Mouse (Mus musculus): ENCODE measurements at regions not wholly inside any gene's neighbourhood (a gene's known extent, or its start where the extent isn't known, plus 50 kb on each side); places are given as distances from the start of the nearest gene placed in this dataset.
"Not testable (repeated sequence)": the region's sequence is repeated elsewhere in the genome, so short reads cannot be mapped to it uniquely, and the experiment has no call there.

DNA sequence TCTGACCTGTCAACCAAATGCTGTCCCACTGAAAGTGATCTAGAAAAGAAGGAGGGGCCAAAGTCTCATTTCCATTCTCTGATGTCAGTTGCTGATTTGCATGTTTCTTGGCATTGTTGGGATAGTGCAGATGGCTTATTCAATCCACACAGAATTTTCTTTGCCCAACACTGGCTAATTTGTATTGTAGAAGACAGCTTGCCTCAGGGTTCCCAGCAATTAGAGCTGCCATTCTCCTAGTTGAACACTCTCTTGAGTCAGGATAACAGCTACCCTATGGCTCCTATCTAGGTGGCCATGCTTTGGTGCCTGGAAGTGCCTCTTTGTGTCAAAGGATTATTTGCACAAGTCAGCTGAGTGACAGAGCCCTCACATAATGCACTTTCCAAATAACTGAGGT, 569.0 kb downstream of the Lrriq3 start:
- no peak for ATAC-seq (ENCODE audit: insufficient number of reproducible peaks, low FRiP score, low TSS enrichment)

DNA sequence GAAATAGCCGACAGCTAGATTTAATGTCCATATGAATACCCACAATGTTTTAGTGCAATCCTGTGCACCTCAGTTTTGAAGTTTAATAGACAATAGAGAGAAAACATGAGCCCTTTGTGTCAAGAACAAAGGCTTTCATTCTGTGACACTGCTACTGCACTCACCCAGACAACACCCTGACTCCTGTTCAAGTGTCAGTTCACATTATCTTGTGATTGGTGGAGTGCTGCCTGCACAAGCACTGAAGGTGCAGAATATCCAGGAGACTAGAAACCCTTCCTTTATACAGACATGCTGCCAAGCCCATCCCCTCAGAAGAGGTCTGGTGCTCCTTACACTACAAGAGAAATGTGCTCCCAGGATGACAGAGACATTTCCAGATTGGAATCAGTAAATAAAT, 579.3 kb downstream of the Lrriq3 start:
- ATAC-seq (ENCODE audit: insufficient number of reproducible peaks, low FRiP score, low TSS enrichment): no peak

DNA sequence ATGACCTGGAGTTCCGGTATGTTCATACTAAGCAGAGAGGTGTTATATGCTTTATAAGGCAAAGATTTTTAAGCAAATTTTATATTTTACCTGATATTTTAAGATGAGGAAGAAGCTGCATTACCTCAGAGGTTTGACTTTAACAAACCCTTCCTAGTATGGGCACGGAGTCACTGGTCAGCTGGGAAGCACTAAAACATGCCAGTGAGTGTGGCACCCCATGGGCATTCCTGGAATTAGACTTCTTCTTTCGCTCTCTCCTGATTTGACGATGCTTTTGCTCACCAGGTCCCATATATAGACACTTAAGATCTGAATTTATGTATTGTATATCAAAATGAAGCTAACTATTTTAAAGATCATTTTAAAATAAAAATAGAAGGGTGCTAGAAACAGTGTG, 587.0 kb downstream of the Lrriq3 start:
- ATAC-seq (ENCODE audit: insufficient number of reproducible peaks, low FRiP score, low TSS enrichment): peak; percentile 72; the same call in 1 of the 2 replicates

DNA sequence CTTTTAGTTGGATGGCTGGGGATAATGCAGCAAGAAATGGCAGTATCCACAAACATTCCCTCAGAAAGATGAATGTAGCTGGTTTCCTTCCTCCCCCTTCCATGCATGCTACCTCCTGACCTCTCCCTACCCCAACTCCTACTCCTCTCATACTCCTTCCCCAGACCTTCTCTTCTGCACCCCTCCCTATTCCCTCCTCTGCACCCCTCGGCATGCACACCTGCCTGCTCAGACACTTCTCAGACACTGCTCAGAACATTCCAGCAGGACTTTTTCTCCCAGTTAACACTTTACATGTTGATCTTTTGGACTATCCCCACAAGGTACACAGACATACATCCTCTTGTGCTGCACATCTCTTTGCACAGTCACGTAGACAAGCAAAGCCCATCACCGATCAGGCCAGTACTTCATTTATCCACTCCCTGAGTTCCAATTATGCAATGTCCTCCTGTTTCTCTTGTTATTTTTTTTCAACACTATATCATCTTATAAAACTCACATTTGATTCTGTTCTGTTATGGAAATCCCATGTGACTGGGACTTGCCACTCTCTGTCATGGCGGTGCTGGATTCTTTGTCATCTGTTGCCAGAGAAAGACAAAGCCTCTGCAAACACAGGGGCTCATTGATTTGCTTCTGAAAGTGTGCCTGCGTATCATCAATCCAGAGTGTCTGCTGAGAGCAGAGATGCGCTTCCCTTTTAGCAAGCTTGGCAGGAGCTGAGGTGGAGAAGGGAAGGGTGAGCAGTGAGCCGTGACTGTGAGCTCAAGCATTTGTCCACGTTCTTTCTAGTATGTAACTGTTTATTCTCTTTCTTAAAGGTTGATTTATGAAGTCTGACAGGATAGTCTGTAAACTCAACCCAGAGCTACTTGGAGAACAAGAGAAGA, 589.9 kb downstream of the Lrriq3 start:
- ATAC-seq (ENCODE audit: insufficient number of reproducible peaks, low FRiP score, low TSS enrichment): no peak

DNA sequence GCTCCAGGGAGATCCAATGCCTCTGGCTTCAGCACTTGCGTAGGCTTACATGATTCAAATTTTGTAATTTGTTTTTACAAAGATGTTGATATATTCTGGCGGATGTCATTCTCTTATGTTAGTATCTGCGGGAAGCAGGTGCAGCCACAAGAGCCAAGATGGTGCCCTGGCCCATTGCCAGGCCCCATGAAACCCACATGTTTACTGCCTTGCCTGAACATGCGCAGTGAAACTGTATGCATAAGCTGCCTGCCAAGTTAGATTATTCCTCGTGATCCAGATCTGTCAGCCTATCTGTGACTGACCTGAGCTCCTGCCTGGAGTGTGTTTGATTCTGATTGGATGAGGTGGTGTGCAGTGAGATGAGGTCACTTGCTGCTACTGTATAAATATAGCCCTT, 595.1 kb downstream of the Lrriq3 start:
- no peak for ATAC-seq (ENCODE audit: insufficient number of reproducible peaks, low FRiP score, low TSS enrichment)

DNA sequence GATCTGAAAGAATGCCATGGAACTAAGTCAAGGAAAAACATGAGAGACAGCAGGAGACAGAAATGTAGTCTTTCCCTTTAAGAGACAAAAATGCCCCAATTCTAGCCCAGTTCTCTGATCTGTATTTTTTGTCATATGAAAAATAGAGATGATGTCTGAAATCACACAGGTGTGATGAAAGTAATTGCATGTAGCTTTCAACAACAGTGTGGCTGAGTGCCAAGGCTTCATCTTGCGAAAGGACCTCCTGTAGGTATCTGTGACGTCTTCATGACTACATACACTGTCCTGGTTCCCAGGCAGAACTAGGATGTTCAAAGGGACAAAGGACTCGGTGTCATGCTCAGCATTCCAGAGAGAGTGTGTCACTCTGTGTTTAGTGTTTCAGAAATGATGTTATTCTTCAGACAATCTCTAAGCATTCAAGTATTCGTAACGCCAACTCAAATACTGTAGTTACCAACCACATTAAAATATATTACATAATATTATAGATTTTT, 629.8 kb downstream of the Lrriq3 start:
- ATAC-seq (ENCODE audit: insufficient number of reproducible peaks, low FRiP score, low TSS enrichment): no peak

DNA sequence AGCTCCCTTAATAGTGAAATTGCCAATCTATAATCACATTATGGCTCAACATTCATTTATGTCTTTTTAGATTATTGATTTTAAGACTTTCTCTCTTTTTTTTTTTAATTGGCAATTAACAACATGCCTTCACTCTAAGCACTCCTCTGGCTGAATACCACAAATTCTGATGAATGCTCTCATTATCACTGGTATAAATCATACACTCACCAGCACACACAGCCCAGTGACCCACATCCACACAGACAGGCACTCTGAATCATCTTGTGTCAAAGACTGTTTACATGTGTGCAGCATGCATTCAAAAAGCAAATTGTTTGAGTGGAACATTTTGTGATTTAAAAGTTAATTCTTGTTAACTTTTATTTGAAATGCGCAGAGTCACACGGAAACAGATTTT, 649.2 kb downstream of the Lrriq3 start:
- ATAC-seq (ENCODE audit: insufficient number of reproducible peaks, low FRiP score, low TSS enrichment): no peak

DNA sequence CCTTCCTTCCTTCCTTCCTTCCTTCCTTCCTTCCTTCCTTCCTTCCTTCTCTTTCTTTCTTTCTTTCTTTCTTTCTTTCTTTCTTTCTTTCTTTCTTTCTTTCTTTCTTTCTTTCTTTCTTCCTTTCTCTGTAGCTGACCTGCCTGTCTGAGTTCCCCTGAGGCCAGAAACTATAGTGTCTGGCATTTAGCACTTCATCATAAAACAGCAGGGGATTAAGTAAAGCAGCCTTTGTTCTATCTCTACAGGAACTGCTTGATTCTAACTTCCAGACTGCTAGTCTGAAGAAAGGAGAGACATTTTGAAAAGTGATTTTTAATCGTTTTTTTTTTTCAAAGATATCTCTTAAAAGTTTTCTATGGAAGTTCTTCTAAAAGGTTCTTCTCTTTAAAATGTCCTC, 653.4 kb downstream of the Lrriq3 start:
- ATAC-seq (ENCODE audit: insufficient number of reproducible peaks, low FRiP score, low TSS enrichment): not testable (repeated sequence)

DNA sequence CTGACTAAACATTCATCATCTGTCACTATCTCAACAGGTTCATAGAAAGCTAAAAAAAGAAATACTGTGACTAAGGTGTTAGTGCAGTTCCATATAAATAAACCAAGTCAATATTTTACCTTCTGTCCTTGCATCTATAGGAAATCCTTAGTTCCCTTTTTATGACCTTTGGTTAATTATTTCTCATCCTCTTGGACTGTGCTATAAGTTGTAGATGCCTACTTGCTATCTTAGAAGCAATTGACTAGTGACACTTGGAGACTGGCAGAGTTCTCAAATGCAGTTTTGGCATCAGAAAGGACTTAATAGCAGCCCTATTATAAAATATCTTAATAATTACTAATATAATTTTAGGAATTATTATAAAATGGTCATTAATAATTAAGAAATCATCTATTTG, 654.3 kb downstream of the Lrriq3 start:
- no peak for ATAC-seq (ENCODE audit: insufficient number of reproducible peaks, low FRiP score, low TSS enrichment)

DNA sequence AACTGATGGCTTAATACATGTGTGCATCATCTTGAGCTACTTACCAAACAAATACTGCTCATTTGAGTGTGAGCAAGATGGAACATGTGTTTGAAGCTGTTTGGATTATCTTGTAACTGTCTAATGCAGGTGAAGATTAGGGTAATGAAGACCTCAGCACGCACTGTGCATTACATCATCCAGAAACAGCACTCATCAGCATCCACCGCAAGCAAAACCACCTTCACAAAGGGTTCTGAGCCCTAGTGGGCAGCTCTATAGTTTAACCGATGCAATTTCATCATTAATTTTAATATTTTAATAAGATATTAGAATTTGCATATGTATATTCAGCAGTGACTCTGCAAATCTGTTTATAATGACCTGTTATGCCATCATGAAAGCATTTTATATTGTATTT, 664.1 kb downstream of the Lrriq3 start:
- no peak for ATAC-seq (ENCODE audit: insufficient number of reproducible peaks, low FRiP score, low TSS enrichment)

DNA sequence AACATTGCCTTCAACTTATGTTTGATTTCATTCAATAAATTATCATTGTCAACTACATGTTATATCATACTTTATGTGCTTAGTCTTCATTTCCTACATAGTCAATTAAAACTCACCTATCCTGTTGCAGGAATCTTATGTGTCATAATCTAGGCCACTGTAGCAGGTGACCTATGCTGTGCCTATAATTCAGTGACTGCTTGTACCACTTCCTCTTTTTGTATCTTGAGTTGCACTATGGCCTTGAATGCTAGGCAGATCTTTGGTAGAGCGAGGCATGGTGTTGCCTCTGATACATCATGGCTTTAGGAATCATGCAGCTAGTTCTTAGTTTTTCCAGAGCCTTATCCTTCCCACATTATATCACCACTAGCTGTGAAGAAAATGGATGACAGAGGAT, 682.8 kb downstream of the Lrriq3 start:
- no peak for ATAC-seq (ENCODE audit: insufficient number of reproducible peaks, low FRiP score, low TSS enrichment)

DNA sequence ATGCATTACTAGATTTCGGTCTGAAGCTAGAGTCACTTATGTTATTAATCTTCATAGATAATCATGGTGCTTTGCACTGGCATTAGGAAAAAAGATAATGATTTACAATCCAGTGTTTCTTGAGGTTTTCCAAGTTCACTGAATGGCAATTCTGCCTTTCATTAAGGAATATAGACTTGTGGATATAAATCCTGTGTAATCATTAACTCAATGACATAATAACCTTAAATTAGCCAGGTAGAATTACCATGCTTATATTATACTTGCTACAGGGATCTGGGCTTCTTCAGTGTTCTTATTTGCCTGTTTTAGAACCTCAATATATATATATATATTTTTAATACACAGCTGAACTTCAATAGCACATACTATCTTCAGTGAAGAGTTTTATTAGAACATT, 683.8 kb downstream of the Lrriq3 start:
- ATAC-seq (ENCODE audit: insufficient number of reproducible peaks, low FRiP score, low TSS enrichment): no peak

DNA sequence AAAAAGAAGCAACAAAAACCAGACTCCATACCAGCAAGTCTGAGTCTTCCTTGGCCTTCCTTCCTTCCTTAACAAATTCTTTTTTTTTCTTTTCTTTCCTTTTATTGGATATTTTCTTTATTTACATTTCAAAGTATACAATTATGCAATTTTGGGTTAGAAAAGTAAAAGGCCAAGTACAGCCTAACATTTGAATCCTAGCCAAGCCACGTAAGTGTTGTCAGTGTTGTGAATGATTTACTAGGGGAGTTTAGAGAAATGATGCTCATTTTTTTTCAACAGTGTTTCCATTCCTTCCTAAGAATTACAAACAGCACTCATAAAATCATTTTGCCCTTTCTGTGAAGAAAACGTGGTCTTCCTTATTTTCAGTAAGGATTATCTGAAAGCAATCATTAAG, 722.5 kb downstream of the Lrriq3 start:
- ATAC-seq (ENCODE audit: insufficient number of reproducible peaks, low FRiP score, low TSS enrichment): no peak

DNA sequence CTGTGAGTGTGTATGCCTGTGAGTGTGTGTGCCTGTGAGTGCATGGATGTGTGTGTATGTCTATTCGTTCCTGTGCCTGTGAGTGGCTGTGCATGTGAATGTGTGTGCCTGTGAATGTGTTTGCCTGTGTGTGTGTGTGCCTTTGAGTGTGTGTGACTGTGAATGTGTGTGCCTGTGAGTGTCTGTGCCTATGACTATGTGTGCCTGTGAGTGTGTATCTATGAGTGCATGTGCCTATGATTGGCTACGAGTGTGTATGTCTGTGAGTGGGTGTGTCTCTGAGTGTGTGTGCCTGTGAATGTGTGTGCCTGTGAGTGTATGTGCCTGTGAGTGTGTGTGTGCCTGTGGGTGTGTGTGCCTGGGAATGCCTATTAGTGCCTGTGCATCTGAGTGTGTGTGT, 731.6 kb downstream of the Lrriq3 start:
- ATAC-seq (ENCODE audit: insufficient number of reproducible peaks, low FRiP score, low TSS enrichment): no peak

DNA sequence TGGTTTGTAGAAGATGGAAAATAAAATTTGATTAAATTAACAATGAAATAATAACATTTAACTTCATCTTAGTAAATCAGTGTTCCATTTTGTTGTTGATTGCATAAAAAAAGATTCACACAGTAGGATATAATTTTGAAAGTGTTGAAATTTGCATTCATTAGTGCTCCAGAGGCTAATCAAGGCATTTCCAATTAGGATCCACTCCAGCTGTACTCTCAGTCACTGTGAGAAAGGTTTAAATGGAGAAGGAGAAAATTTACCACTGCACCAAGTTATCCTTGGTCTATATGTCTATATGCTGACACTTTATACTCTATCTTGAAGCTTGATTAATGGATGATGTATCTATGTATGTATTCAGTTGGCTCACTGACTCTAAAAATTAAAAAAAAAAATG, 695.3 kb upstream of the Negr1 start:
- no peak for ATAC-seq (ENCODE audit: insufficient number of reproducible peaks, low FRiP score, low TSS enrichment)

DNA sequence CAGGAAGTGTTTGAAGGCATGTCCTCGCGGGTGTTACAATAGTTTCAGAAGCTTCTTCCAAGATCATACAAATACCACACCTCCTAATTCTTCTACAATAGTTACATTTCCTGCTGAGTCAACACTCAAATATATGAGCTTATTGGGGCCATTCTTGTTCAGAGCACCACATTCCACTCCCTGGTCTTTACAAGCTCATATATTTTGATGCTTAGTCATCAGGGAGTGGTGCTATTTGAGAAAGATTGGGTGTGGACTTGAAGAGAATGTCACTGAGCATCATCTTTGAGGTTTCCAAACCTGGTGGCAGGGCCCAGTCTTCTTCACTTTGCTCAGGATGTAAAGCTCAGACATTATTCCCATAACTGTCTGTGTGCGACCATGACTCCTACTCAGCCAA, 685.9 kb upstream of the Negr1 start:
- ATAC-seq (ENCODE audit: insufficient number of reproducible peaks, low FRiP score, low TSS enrichment): no peak

DNA sequence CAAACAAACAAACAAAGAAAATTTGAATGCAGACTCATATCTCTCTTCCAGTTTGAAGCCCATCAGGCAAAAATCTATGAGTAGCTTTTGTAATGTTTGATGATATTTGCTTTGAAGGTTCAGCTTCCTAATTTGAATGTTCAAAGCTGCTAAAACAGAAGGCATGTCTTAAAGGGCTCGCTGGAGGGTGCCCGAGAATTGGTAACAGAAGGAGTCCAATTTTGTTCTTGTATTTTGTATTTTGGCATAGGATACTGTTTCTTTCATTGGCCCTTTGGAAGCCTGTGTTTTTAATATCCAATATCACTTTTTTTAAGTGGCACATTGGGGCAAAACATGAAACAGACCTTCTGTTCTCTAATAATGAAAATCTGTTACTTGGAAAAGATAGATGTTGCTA, 683.2 kb upstream of the Negr1 start:
- no peak for ATAC-seq (ENCODE audit: insufficient number of reproducible peaks, low FRiP score, low TSS enrichment)

DNA sequence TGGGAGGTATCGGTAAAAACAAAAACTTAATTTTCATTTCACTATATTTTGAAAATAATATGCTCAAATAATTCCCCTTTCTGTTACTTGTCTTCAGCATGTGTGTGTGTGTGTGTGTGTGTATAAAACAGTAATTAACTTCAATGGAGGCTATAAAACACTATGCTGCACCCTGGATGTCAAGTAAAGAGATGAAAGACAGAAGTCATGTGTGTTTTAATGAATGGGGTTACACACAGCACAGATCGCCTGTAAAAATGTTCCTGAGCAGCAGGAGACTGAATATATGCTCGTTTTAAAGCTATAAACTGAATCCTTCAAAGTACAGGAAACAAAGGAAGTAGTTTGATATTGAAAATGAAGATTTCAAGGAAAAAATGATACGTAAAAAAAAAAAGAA, 680.9 kb upstream of the Negr1 start:
- ATAC-seq (ENCODE audit: insufficient number of reproducible peaks, low FRiP score, low TSS enrichment): no peak

DNA sequence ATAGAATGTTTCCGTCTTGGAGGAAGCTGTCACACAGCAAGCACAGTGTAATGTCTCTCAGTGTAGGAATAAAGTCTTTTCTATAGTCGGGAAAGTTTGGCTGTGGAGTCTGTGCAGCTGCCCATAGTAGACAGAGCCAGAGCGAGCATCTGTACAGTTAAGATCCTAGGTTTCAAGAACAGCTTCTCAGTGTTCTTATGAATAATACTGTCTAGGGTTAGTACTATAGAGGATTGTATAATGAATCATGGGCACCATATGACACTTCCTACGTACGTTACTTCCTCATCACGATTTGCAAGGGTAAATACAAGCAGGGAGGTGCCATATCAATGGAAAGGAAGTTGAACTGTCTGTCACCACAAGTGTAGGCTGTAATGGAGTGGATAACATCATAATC, 645.6 kb upstream of the Negr1 start:
- ATAC-seq (ENCODE audit: insufficient number of reproducible peaks, low FRiP score, low TSS enrichment): no peak

DNA sequence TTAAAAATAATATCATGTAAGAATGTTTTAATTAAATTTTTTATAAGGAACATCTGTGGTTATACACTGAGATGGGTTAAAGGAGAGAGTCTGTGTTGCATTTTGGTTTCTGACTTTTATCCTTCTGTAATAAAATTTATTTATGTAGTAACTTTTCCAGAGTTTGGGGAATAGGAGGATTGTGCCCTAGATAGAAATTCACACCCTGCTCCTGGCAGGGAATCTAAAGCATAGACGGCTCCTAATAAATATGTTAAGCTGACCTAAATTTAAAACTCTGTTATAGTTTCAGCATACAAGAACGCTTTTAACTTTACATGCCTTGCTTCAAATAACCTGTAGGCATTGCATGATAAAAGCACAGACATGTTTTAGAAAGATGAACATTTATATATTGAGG, 618.7 kb upstream of the Negr1 start:
- no peak for ATAC-seq (ENCODE audit: insufficient number of reproducible peaks, low FRiP score, low TSS enrichment)

DNA sequence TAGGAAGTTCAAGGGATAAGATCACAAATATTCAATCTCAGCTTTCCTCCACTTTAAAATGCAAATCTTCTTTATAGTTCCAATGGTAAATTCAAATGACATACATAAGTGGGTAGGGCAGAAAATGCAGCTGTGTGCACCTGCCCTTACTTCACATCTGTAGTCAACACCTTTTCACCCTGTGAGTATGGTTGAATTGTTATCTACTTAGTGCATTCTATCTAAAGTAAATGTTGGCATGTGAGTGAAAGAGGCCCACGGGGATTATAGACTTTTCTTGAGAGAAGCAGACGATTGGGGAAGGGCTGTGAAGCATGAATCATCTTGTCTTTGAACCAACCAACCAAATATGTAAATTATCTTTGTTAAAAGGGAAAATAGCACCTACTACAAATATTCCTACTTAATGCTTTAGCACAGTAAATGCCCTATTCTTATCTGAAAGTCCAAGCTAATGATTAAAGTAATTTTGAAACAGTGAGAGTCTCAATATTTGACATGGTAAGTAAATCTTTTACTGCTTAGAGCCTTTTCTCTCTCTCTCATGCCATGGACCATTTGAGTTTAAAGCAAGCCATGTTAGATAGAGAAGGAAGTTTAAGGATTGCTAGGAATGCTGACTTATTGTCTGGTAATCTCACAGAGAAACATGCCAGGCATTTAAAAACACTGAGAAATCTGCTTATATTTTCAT, 617.4 kb upstream of the Negr1 start:
- no peak for ATAC-seq (ENCODE audit: insufficient number of reproducible peaks, low FRiP score, low TSS enrichment)

DNA sequence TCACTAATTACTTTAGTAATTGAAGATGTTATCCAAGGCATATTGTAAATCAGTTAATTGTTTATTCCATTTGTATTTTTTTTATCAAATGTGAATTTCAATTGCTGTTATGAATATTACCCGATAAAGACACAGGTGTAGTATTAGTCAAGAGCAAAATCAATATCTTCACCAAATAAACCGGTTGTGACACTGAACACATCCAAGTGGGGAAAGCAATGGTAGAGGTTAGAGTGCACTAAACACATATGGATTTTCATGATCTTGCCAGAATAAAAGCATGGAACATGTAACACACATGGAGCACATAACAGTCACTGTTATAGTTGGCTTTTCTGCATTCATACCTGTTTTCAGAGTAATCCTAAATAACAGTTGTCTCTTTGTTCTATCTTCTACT, 616.4 kb upstream of the Negr1 start:
- ATAC-seq (ENCODE audit: insufficient number of reproducible peaks, low FRiP score, low TSS enrichment): no peak

All from cerebellum, adult (tissue).